Mouse (Mus musculus): ENCODE results near the gene Mettl7a3.

The Mettl7a3 gene

GRCm38 (mm10) chr15:100387544-100388223, 53.0 kb downstream of the Mettl7a3 start:
- DNase-seq (ENCODE audit: low spot score in 2 of 2), result no peak

DNA sequence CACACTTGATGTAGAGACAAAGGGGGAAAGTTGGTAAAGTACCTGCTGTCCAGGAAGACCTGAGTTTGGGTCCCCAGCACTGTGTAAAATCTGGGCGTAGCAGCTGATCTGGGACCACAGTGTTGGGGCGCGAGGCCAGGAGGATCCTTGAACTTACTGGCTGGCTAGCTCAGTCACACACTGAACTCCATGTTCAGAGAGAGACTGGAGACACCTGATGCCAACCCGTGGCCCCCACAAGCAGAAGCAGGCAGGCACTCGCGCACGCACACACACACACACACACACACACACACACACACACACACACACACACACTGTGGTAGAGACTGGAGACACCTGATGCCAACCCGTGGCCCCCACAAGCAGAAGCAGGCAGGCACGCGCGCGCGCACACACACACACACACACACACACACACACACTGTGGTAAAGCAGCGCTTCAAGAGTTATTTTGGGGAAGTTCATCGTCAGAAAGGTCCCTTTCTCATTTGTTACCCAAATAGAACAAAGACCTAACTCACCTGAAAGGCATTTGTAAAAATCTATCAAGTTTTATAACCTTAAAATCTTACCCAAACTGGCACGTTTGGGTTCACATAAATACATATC, 53.6 kb downstream of the Mettl7a3 start:
- peak; percentile 41 for DNase-seq (ENCODE audit: low spot score in 2 of 2)

DNA sequence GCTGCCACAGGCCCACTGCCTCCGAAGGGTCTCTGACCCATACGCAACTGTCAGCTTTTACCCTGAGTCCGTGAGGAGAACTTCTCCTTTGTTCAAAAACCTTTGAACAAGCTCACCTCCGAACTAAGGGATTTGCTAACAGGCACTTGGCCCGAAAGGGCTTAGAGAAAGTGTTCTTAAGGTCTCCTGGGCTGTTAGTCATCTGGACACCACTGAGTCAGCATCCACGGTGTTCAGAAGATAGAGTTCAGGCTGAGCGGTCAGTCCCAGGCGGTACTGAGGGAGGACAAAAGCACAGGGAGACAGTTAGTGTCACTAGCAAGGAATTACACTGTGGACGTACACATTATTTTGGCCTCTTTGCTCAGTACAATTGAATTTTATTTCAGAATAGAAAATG, 54.2 kb downstream of the Mettl7a3 start:
- DNase-seq (ENCODE audit: low spot score in 2 of 2), result no peak
